Mouse (Mus musculus): ENCODE results near the gene Baz1a.

Baz1a gene

GRCm38 (mm10) chr12:55013626-55014398 lies at the start of gene Baz1a:
Baz1a (minus strand) TSS chr12:55014348.
- DNase-seq = no peak

- DNase-seq = no peak
Measured at GRCm38 (mm10) chr12:55062141-55062540, 48.0 kb upstream of the Baz1a start.

- peak; percentile 6 for DNase-seq
Measured at GRCm38 (mm10) chr12:55061006-55061405, 46.9 kb upstream of the Baz1a start.

DNA sequence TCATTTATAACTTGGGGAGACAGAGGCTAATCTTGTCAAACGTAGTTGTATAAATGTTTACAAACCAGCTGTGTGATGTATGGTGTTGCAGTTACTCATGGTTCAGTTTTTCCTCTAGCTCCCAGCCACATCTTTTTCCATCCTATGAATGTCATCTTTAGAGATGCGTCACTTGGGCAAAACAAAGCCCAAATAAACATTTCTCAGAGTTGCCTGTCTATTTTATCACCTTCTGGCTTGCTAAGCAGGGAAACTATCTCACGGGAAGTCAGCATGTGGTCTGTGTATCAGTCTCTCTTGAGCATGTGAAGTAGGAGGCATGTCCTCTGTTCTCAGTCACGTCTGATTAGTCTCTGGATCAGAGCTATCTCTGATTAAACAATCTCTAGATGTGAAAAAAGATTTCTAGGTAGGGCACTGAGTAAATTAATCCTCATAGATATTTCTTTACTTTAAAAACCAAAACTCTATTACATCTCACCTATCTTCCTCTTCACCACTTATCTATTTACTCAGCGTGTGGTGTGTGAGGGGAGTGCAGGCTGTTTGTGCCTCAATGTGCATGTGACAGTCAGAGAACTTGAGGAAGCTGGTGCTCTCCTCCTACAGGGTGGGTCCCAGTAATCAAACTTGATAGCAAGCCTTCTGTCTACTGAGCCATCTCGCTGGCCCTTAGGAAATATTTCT lies 46.2 kb upstream of the Baz1a start:
- no peak for DNase-seq

DNA sequence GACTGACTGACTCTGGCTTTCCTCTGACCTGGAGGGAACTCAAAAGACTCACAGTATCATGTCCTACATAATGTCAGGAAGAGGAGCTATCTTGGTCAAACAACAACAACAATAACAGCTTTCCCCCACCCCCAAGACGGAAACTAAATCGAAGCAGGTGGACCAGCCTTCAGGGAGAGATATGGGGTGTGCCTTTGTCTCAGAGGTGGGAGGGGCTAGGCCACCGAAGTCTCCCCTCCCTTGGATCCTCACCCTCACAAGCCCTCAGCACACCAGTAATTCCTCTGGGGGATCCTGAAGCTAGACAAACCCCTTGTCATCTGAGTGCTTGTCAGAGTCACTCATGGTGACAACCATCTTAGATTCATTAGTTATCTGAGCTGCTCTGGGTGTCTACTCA lies 45.7 kb upstream of the Baz1a start:
- no peak for DNase-seq

DNA sequence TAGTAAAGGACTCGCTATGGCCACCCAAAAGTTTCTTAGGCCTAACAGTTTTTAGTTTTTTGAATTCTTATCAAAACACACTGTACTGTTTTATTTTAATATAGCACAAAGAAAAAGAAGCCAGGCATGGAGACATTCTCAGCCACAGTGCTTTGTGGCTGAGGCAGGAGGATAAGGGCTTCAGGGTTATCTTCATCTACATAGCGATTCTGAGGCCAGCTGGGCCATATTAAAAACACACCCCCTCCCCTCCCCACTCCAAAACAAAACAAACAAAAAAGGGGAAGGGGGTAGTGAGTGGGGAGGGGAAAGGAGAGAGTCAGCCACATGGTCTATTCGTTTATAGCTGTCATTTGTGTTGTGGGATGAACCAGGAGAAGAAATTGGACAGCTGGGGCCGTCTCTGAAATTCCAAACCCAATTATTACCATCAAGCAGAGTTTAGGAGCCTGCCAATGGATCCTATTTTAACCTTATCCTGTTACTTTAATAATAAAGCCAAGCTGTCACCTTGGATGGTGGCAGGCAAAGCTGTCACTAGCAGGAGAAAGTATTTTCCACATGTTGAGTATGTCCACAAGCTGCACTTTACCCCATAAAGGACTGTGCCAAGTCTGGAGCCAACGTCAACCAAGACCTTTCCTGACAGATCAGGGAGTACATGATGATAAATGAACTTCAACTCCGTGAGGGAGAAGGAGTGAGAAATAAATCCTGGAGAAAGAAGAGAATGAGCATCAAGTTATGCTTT lies 44.9 kb upstream of the Baz1a start:
- DNase-seq = no peak

DNA sequence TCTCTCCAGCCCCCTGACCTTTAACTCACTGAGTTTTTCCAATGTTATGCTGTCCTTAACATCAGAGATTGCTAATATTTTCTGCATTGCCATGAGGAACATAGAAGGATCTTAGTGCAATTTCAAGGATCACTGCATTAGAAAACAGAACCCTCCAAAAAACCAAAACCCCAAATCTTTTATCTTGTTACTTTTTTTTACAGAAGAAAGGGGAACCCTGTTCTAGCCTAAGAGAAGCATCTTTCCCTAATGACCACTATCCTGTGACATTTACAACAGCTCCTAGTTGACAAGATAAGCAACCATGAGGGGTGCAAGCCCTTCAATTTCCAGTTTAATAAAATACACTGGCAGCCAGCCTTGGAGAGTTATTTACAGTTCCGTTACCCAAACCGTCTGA lies 42.6 kb upstream of the Baz1a start:
- no peak for DNase-seq

DNA sequence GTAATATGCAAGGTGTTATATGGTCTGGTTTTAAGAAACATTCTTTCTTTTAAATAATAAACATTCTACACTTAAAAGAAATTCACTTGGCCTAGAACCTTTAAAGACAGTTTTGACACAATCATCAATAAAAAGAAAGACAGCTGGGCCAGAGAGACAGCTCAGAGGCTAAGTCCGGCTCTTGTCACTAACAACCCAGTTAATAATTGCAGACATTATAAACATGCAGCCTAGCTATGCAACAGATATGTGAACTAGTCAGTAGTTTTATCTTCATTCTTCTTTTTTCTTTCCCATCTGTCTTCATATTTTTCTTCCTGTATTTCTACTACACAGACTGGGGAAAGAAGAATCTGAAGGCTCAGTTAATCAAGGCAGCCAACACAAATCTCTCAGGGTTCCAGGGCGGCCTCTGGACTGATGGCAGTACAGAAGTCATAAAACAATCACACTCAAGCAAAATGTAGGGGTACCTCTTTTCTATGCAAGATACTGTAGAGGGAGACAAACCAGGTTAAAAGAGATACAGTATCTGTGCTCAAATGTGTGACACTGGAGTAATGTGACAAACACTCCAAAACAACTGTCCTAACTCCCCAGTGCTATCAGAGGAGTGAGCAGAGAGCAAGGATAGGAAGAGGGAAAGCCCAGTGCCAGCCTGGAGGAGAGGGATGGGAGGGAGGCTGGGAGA lies 40.5 kb upstream of the Baz1a start:
- no peak for DNase-seq

GRCm38 (mm10) chr12:55053267-55053666 lies 39.1 kb upstream of the Baz1a start:
- no peak for DNase-seq

DNA sequence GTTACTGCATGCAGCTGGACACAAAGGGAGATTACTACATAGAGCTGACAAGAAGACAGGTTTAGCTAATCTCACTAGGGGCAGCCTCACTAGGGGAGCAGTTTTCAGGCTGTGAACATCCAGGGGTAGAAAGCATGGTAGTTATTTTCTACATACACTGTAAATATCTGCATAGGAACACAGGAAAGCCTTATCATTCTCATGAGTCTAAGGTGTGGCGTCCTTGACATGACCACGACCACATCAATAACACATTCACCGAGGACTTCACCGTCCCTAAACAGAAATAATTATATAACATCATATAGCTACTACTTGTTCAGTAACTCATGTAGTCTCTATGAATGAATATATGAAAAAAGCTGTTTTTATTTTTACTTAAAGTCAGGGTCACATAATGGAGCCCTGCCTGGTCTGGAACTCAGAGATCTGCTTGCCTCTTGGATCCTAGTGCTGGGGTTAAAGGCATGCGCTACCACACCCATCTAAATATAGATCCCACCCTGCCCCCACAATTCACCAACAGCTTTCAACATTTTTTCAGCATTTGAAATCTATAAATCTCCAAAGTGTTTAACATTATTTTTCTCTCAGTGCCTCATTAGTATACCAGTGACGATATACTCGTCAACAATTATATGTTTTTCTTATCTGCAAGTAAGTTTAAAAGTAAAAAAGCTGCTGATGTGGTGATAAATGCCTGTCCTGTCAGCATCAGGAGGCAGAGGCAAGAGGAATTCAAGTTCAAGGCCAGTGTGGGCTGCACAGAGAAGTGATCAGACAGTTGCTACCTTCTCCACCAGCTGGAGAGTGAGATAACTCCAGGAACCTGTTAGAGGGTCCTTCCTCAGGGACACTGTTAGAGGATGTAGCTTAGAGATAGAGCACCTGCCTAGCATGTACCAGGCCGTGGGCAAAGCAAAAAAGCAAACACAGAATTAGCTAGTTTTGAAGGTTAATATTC lies 37.3 kb upstream of the Baz1a start:
- no peak for DNase-seq

- no peak for DNase-seq
Measured at GRCm38 (mm10) chr12:55049731-55050353, 35.7 kb upstream of the Baz1a start.

DNA sequence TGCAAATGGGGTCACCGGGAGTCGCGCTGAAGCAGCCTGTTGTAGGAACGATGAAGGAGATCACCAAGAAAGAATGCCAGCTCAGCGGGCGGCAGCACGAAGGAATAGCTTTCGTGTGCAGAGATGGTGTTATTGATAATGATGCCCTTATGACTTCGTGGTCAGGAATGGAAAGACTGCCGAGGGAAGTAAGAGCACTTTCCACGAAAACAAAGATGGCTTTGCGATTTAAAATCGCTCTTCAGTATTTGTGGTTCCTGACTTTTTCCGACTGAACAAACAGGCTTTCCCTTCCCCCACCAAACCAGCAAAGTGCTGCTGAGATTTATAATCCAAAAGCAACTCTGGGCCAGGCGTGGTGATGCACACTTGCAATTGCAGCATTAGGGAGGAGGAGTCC lies 26.9 kb upstream of the Baz1a start:
- no peak for DNase-seq

DNA sequence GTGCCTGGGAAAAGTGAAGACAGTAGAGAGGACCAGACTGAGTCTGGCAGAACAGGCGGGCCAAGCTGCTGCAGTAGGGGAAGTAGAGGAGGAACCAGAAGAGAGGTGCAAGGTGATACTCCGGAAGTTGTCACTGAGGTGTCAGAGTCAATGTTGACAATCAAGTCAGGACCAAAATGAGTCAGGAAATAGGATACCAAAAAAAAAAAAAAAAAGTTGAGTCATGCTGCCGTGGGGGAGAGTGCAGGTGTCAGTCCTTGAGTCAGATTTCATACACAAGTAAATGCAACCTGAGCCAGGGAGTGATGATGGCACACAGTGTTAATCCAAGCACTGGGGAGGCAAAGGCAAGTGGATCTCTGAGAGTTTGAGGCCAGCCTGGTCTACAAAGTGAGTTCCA lies 12.9 kb upstream of the Baz1a start:
- DNase-seq = no peak

DNA sequence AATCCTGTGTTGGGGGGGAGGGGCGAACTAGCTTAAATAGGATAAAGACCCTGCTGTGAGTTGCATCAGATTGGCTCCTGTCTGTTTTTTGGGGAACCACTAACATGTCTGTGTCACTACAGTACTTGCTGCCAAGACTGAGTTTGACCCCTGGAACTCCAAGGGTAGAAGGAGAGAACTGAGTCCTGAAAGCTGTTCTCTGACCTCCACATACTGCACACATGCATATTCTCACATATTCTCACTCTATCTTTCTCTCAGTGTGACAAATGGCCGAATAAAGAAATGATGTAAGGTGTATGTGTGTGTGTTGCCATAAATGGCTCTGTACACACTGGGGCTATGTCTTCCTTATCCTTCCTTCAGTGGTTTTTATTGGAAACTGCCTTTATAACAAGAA lies 9.1 kb upstream of the Baz1a start:
- DNase-seq = no peak

GRCm38 (mm10) chr12:55019421-55019877 lies 5.3 kb upstream of the Baz1a start:
- no peak for DNase-seq

DNA sequence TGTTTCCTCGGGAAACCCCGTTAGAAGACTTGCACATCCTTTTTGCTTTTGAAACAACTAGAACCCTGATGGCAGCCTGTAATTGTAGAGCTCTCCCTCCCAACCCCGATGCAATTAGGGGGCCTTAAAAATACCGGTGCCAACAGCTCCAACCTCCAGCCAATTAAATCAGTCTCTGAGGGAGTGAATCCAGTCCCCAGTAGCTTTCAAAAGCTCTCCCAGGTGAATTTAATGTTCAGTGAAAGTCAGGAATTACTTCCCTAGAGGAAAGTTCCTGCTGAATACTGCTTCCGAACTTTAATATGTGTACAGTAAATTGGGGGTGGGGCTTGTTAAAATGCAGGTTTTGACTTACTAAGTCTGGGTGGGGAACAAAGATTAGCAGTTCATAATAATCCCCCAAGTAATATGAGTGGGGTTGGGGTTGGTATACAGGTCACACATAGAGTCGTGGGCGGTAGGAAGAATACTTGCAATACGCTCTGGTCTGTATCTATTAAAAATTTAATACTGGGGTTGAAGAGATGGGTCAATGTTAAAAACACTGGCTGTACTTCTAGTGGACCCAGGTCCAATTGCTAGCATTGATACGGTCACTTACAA lies 3.1 kb upstream of the Baz1a start:
- no peak for DNase-seq

DNA sequence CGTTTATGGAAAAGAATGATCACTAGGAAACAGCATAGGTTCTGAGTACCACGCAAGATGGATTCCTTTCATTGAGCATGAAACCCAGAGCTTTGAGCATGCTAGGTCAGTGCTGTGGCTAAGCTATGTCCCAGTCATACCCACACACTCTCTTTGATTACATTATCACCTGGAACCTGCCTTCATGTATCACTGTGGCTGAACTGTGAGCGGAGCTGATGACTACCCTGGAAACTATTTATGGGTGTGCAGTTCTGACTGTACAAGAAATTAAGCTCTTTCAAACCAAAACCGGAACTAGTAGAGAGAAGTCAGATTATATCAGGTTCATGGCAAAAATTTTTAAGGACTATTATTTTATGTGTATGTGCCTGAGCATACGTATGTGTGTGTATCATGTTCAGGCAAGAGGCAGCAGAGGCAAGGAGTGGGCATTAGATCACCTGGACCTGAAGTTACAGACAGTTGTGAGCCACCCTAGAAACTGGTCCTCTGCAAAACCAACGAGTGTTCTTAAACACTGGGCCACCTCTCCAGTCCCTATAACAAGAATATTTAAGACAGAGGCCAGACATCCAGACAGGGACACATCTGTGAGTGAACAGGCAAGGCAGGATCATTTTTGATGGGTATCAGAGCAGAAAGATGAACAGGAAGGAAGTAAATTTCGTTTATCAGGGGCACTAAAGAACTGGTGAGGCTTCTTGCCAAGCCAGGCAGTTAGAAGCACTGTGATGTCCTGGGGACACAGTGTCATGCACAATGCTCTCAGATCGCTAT lies 2.4 kb upstream of the Baz1a start:
- no peak for DNase-seq

DNA sequence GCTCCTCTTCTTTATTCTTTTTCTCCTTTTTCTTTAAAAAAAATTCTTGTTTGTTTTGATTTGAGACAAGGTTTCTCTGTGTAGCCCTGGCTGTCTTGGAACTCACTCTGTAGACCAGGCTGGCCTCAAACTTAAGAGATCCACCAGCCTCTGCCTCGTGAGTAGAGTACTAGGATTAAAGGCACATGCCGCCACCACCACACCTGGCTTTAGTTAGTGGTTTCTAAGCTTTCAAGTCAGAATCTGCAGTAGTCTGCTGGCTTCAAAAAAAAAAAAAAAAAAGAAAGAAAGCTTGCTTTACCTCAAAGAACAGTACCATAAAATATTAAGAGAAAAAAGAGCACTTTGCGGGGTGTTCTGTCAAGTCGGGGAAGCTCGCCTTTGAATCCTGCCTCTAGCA lies 1.3 kb upstream of the Baz1a start:
- no peak for DNase-seq

GRCm38 (mm10) chr12:55013031-55013430 lies 1.1 kb downstream of the Baz1a start:
- no peak for DNase-seq

- DNase-seq = no peak
Measured at GRCm38 (mm10) chr12:55007361-55008008, 6.7 kb downstream of the Baz1a start.
